Mouse (Mus musculus): Measurements from ENCODE around the gene Mef2d. TPM values are rescaled to one million over a fixed set of nuclear protein-coding genes. Genes with fewer than 3 reads are reported as not detected.
A peak's percentile ranks its signal among the peaks of the same experiment; 100 is the strongest.

Mef2d gene
- polyA plus RNA-seq, 1 experiment from 2014 or later, result 21.5 TPM

GRCm38 (mm10) chr3:88198505-88199020, 56.4 kb downstream of the Mef2d start:
- Histone ChIP-seq H3K4me1 (peaks cover 11% of the 10 kb centered on the region), H3K9ac (no peak overlapping the region), H3K27me3 (peaks cover 97% of the 10 kb centered on the region), H3K27ac (no peak overlapping the region), H3K4me3 (replicated peaks) (no peak overlapping the region), H3K4me2 (no peak overlapping the region), H3K36me3 (no peaks in the 10 kb centered on the region), H3K9me3 (replicated peaks) (no peaks in the 10 kb centered on the region)
- ATAC-seq (replicated peaks; ENCODE audit: low FRiP score), result no peak
- 5% methylated on average over 9 of the region's 9 CpGs for WGBS

GRCm38 (mm10) chr3:88199541-88200110, 57.5 kb downstream of the Mef2d start:
- Histone ChIP-seq H3K36me3 (no peaks in the 10 kb centered on the region), H3K4me1 (peaks cover 11% of the 10 kb centered on the region)

GRCm38 (mm10) chr3:88200161-88200971, 58.2 kb downstream of the Mef2d start:
- 1% methylated on average over 61 of the region's 61 CpGs for WGBS

More at GRCm38 (mm10) chr3:88199541-88200110, 57.5 kb downstream of the Mef2d start:
- Histone ChIP-seq H3K27ac (no peak overlapping the region), H3K4me3 (replicated peaks) (no peak overlapping the region), H3K9ac (no peak overlapping the region), H3K27me3 (peaks cover 97% of the 10 kb centered on the region), H3K4me2 (no peak overlapping the region), H3K9me3 (replicated peaks) (no peaks in the 10 kb centered on the region)
- WGBS, result 29% methylated on average over 2 of the region's 2 CpGs
- ATAC-seq (replicated peaks; ENCODE audit: low FRiP score), result no peak

DNA sequence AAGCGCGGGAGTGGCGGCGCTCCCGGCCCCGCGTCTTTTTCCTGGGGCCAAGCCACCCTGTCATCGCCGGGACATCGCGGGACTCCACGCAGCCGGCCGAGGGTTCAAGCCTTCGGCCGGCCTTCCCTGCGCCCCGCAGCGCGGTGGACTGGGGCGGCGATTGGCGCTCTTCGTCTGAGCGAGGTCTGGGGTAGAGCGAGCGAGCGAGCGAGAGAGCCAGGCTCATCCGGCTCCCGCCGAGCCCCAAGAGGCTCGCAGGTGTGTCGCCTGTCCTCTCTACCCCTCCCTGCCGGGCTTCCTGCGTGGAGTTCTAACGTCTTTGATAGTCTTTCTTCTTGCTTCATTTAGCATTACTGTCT, 58.8 kb downstream of the Mef2d start:
- Histone ChIP-seq H3K27ac (no peak overlapping the region), H3K36me3 (no peaks in the 10 kb centered on the region), H3K4me3 (replicated peaks) (peak overlapping the region; percentile 35), H3K4me1 (peaks cover 11% of the 10 kb centered on the region), H3K9ac (0 out of 2 replicates have a peak overlapping the region, but pooled peaks have one; percentile 3), H3K27me3 (peaks cover 99% of the 10 kb centered on the region), H3K9me3 (replicated peaks) (no peaks in the 10 kb centered on the region), H3K4me2 (peak overlapping the region; percentile 53)
- no peak for ATAC-seq (replicated peaks; ENCODE audit: low FRiP score)
- 1% methylated on average over 36 of the region's 37 CpGs for WGBS

More at GRCm38 (mm10) chr3:88200161-88200971, 58.2 kb downstream of the Mef2d start:
- peak overlapping the region; percentile 53 for H3K4me2 ChIP-seq
- no peaks in the 10 kb centered on the region for H3K9me3 ChIP-seq (replicated peaks)
- no peaks in the 10 kb centered on the region for H3K36me3 ChIP-seq
- no peak for ATAC-seq (replicated peaks; ENCODE audit: low FRiP score)
- no peak overlapping the region for H3K27ac ChIP-seq
- peaks cover 11% of the 10 kb centered on the region for H3K4me1 ChIP-seq
- peaks cover 99% of the 10 kb centered on the region for H3K27me3 ChIP-seq
- 0 out of 2 replicates have a peak overlapping the region, but pooled peaks have one; percentile 3 for H3K9ac ChIP-seq
- peak overlapping the region; percentile 35 for H3K4me3 ChIP-seq (replicated peaks)

DNA sequence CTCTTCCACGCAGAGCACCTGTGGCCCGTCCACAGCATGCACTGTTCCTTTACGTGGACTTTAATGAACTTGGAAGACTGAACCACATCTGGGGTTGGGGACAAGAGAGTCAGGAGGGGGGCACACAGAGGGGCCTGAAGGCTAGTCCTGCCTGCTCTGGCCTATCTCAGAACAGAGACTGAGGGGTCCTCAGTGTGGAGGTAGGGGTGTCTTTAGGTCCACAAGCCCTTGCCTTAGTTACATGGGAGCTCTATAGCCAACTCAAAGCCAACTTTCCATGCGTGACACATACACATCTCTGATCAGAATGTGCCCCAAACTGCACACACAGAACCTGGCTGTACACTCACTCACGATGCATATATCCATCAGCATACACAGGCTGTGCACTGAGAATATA, 59.5 kb downstream of the Mef2d start:
- H3K36me3 ChIP-seq, result no peaks in the 10 kb centered on the region
- H3K4me1 ChIP-seq, result peaks cover 11% of the 10 kb centered on the region
- H3K9me3 ChIP-seq (replicated peaks), result no peaks in the 10 kb centered on the region
- no peak overlapping the region for H3K4me2 ChIP-seq
- 14% methylated on average over 5 of the region's 5 CpGs for WGBS
- no peak overlapping the region for H3K4me3 ChIP-seq (replicated peaks)
- H3K27me3 ChIP-seq, result peaks cover 100% of the 10 kb centered on the region
- no peak overlapping the region for H3K27ac ChIP-seq
- ATAC-seq (replicated peaks; ENCODE audit: low FRiP score), result no peak
- H3K9ac ChIP-seq, result no peak overlapping the region

- Histone ChIP-seq H3K9me3 (replicated peaks) (no peaks in the 10 kb centered on the region), H3K4me3 (replicated peaks) (no peak overlapping the region), H3K4me1 (peaks cover 15% of the 10 kb centered on the region), H3K4me2 (no peak overlapping the region), H3K9ac (no peak overlapping the region), H3K27ac (no peak overlapping the region), H3K36me3 (no peaks in the 10 kb centered on the region), H3K27me3 (peaks cover 100% of the 10 kb centered on the region)
- ATAC-seq (replicated peaks; ENCODE audit: low FRiP score), result no peak
- 4% methylated on average over 6 of the region's 6 CpGs for WGBS
Measured at GRCm38 (mm10) chr3:88202986-88203385, 60.8 kb downstream of the Mef2d start.

DNA sequence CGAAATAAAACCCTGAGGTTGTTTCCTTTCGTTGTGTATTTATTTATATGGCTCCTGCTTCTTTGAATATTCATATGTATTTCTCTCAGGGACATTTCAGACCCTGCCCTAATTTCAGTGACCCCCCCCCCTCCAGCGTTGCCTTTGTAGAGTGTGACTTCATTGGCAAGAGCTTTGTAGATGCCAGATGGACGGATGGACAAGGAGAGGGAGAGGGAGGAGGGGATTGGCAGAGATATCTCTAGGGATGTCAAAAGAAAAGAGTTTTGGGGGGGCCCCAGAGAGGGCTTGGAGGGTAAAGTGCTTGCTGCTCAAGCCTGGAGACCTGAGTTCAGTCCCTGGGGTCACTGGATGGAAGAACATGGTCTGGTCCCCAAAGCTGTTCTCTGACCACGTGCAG, 61.3 kb downstream of the Mef2d start:
- ATAC-seq (replicated peaks; ENCODE audit: low FRiP score), result no peak

GRCm38 (mm10) chr3:88203999-88204700, 62.0 kb downstream of the Mef2d start:
- Histone ChIP-seq H3K4me2 (no peak overlapping the region), H3K9ac (no peak overlapping the region), H3K4me1 (peaks cover 15% of the 10 kb centered on the region), H3K36me3 (no peaks in the 10 kb centered on the region), H3K9me3 (replicated peaks) (no peaks in the 10 kb centered on the region), H3K4me3 (replicated peaks) (no peak overlapping the region), H3K27ac (no peak overlapping the region), H3K27me3 (peaks cover 100% of the 10 kb centered on the region)
- 1% methylated on average over 7 of the region's 7 CpGs for WGBS
- no peak for ATAC-seq (replicated peaks; ENCODE audit: low FRiP score)

More for the DNA sequence above, 61.3 kb downstream of the Mef2d start:
- Histone ChIP-seq H3K27me3 (peaks cover 100% of the 10 kb centered on the region), H3K4me3 (replicated peaks) (no peak overlapping the region), H3K27ac (no peak overlapping the region), H3K9ac (no peak overlapping the region), H3K4me2 (no peak overlapping the region), H3K9me3 (replicated peaks) (no peaks in the 10 kb centered on the region), H3K4me1 (peaks cover 15% of the 10 kb centered on the region), H3K36me3 (no peaks in the 10 kb centered on the region)
- WGBS, result 13% methylated on average over 5 of the region's 5 CpGs

DNA sequence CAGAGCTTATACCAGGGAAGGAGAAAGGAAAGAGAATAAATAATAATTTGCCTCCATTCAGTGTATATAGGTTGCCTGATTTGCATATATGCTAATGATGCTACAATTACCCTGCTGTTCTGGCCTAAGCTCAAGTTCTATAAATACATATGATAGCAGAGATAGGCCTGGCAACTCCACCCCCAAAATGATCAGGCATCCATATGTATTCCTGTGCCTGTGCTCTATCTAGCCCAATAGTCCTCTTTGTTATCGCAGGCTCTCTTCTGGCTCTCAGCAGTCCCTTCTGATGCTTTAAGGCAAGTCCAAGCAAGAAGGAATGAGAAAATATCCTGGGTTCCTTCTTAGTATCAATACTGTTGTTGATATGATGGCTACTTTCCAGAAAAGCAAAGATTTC, 62.6 kb downstream of the Mef2d start:
- WGBS, result 17% methylated on average over 1 of the region's 1 CpGs
- no peak for ATAC-seq (replicated peaks; ENCODE audit: low FRiP score)
- Histone ChIP-seq H3K9ac (no peak overlapping the region), H3K4me3 (replicated peaks) (no peak overlapping the region), H3K4me1 (peaks cover 15% of the 10 kb centered on the region), H3K27ac (no peak overlapping the region), H3K27me3 (peaks cover 100% of the 10 kb centered on the region), H3K9me3 (replicated peaks) (no peaks in the 10 kb centered on the region), H3K36me3 (no peaks in the 10 kb centered on the region), H3K4me2 (no peak overlapping the region)

GRCm38 (mm10) chr3:88205176-88205562, 63.0 kb downstream of the Mef2d start:
- 3% methylated on average over 4 of the region's 4 CpGs for WGBS
- no peak overlapping the region for H3K4me2 ChIP-seq

DNA sequence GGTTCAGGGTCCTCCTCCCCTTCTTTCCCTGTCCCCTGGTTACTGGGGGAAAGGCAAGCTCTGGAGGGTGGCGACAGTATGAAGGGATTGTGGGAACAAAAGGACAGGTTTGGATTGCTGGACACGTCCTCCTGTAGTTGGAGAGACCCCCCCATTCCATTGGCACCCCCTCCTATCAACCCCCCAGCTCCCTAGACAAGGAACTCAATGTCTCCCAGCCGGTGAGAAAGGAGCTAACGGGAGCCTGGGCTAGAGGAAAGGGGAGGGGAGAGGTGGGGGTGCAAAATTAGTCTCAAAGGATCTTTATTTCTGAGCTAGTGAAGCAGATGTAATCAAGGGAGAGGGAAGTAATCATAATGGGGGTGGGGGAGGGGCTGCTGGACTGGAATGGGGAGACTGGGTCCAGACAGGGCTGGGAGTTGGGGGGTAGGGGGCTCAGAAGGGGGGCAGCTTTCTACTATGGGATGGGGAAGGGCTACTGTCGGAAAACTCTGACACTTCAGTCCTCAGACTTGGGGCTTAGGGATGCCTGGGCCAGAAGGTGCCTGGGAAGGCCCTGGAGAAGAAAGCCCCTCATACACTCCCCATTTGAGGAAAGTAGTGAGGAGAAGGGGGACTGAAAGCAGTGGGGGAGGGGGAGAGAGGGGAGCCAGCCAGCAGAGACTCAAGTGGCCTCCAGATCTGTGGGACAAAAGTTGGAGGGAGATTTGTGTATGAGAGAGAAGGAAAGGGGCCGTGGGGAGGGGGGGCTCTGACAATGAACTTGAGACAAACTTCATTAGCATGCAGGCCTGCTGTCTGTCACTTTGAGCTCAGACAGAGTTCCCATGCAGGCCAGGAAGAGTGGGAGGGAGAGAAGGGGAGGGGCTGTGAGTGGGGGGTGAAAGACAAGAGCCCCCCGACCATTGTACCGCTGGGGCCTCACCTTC, 63.7 kb downstream of the Mef2d start:
- Histone ChIP-seq H3K27ac (no peak overlapping the region), H3K4me3 (replicated peaks) (no peak overlapping the region), H3K4me1 (peaks cover 8% of the 10 kb centered on the region), H3K36me3 (no peaks in the 10 kb centered on the region), H3K4me2 (no peak overlapping the region), H3K9me3 (replicated peaks) (no peaks in the 10 kb centered on the region), H3K27me3 (peaks cover 100% of the 10 kb centered on the region), H3K9ac (no peak overlapping the region)
- no peak for ATAC-seq (replicated peaks; ENCODE audit: low FRiP score)
- 3% methylated on average over 8 of the region's 8 CpGs for WGBS

More at GRCm38 (mm10) chr3:88205176-88205562, 63.0 kb downstream of the Mef2d start:
- H3K9ac ChIP-seq, result no peak overlapping the region
- H3K36me3 ChIP-seq, result no peaks in the 10 kb centered on the region
- no peak overlapping the region for H3K4me3 ChIP-seq (replicated peaks)
- H3K27ac ChIP-seq, result no peak overlapping the region
- H3K4me1 ChIP-seq, result peaks cover 14% of the 10 kb centered on the region
- H3K9me3 ChIP-seq (replicated peaks), result no peaks in the 10 kb centered on the region
- peaks cover 100% of the 10 kb centered on the region for H3K27me3 ChIP-seq
- ATAC-seq (replicated peaks; ENCODE audit: low FRiP score), result no peak
